8 mouse cellular contexts compared by ENCODE assay signal in the genomic region with DNA sequence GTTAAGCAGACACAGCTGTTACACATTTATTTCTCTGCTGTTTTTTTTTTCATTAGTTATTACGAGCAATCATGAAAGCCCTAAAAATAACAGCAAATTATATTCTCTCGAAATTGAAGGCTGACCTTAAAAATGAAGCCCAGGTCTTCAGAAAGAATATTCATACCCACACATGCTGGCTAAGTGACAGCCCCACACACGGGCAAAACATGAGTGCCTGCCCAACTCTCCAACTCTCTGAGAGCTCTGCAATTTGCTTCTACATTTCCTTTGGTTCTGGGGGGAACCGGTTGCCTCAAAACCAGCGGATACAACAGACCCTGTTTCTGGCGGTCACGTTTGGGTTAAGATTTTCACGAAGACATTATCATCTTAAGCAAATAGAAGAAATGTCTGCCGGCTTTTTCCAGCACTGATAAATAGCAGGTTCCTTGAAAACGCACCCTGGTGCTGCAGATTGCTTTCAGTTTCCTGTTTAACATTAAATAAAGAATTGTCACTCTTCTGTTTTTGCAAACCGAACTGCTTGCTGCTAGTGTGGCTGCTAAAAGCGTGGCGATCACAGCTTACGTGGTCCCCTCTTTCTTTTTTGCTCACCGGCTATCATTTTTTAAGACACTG.
DNase-seq lines count a peak whose midpoint lies in the region; ATAC-seq and TF ChIP-seq lines count a peak whose summit lies in the region.

No protein-coding gene starts in this region.

- no peak for DNase-seq in limb, embryonic 10.5 days (ENCODE audit: low spot score)
- peak; percentile 32 for DNase-seq in adipocyte (ENCODE audit: low spot score)
- DNase-seq in heart, postnatal 0 days (ENCODE audit: low spot score): peak; percentile 9
- DNase-seq in cerebellum, postnatal 4 days (ENCODE audit: low spot score in 2 of 2): no peak
- DNase-seq in adrenal gland, postnatal 4 days (ENCODE audit: low spot score in 2 of 2): no peak
- no peak for DNase-seq in right cerebral cortex, postnatal 36 days (ENCODE audit: low spot score in 2 of 2)

- no peak overlapping the region for H3K27ac ChIP-seq in limb, embryonic 13.5 days
- no peak overlapping the region for H3K27ac ChIP-seq in limb, embryonic 10.5 days
- H3K27ac ChIP-seq in heart, postnatal 0 days (ENCODE audit: low read depth): peak overlapping the region; percentile 62
- H3K27ac ChIP-seq in neural tube, embryonic 15.5 days (replicated peaks): 0 out of 2 replicates have a peak overlapping the region, but pooled peaks have one; percentile 14

- peak overlapping the region; percentile 25; the same call in 1 of the 2 replicates for H3K4me2 ChIP-seq in limb, embryonic 13.5 days (replicated peaks)
- H3K4me2 ChIP-seq in heart, postnatal 0 days (ENCODE audit: low read depth, low read length): peak overlapping the region; percentile 59
- H3K4me2 ChIP-seq in neural tube, embryonic 15.5 days: 0 out of 2 replicates have a peak overlapping the region, but pooled peaks have one; percentile 1

- no peaks in the 10 kb centered on the region for H3K27me3 ChIP-seq in limb, embryonic 13.5 days
- H3K27me3 ChIP-seq in limb, embryonic 10.5 days (ENCODE audit: low read depth, poor library complexity, severe bottlenecking): peaks cover 4% of the 10 kb centered on the region; the same call in 1 of the 2 replicates
- H3K27me3 ChIP-seq in heart, postnatal 0 days (ENCODE audit: control insufficient read depth, insufficient read depth, low read length): no peaks in the 10 kb centered on the region
- no peaks in the 10 kb centered on the region for H3K27me3 ChIP-seq in neural tube, embryonic 15.5 days (replicated peaks)

- 0 out of 2 replicates have a peak overlapping the region, but pooled peaks have one; percentile 1 for H3K4me3 ChIP-seq in limb, embryonic 13.5 days
- no peak overlapping the region for H3K4me3 ChIP-seq in limb, embryonic 10.5 days
- H3K4me3 ChIP-seq in heart, postnatal 0 days (ENCODE audit: low read depth, low read length): peak overlapping the region; percentile 40
- H3K4me3 ChIP-seq in neural tube, embryonic 15.5 days (replicated peaks): no peak overlapping the region

- no peak for ATAC-seq in limb, embryonic 13.5 days (ENCODE audit: low FRiP score, low read depth)
- ATAC-seq in heart, postnatal 0 days (ENCODE audit: insufficient read depth, low read depth): no peak
- ATAC-seq in neural tube, embryonic 15.5 days (ENCODE audit: low FRiP score): no peak

- no peaks in the 10 kb centered on the region for H3K9me3 ChIP-seq in limb, embryonic 13.5 days
- no peaks in the 10 kb centered on the region for H3K9me3 ChIP-seq in limb, embryonic 10.5 days (replicated peaks)
- H3K9me3 ChIP-seq in heart, postnatal 0 days (replicated peaks; ENCODE audit: control insufficient read depth, low read length): peaks cover 5% of the 10 kb centered on the region; the same call in 1 of the 2 replicates
- no peaks in the 10 kb centered on the region for H3K9me3 ChIP-seq in neural tube, embryonic 15.5 days (replicated peaks)

- H3K9ac ChIP-seq in limb, embryonic 13.5 days: no peak overlapping the region
- H3K9ac ChIP-seq in heart, postnatal 0 days (replicated peaks; ENCODE audit: low read depth, low read length): peak overlapping the region; percentile 50
- H3K9ac ChIP-seq in neural tube, embryonic 15.5 days (replicated peaks): no peak overlapping the region

- WGBS in limb, embryonic 13.5 days: 51% methylated on average over 15 of the region's 15 CpGs
- 83% methylated on average over 15 of the region's 15 CpGs for WGBS in limb, embryonic 10.5 days
- WGBS in heart, postnatal 0 days: 42% methylated on average over 15 of the region's 15 CpGs
- WGBS in neural tube, embryonic 15.5 days: 55% methylated on average over 15 of the region's 15 CpGs

- H3K36me3 ChIP-seq in limb, embryonic 13.5 days: no peaks in the 10 kb centered on the region
- peaks cover 9% of the 10 kb centered on the region; the same call in 1 of the 2 replicates for H3K36me3 ChIP-seq in limb, embryonic 10.5 days
- no peaks in the 10 kb centered on the region for H3K36me3 ChIP-seq in heart, postnatal 0 days (replicated peaks; ENCODE audit: control insufficient read depth, insufficient read depth, low read length)
- no peaks in the 10 kb centered on the region for H3K36me3 ChIP-seq in neural tube, embryonic 15.5 days

- no peak for TF ChIP-seq EP300 in heart, postnatal 0 days (IDR thresholded peaks at IDR 0.05; ENCODE audit: low read depth)

- peaks cover 22% of the 10 kb centered on the region; the same call in 1 of the 2 replicates for H3K4me1 ChIP-seq in limb, embryonic 13.5 days
- peaks cover 19% of the 10 kb centered on the region for H3K4me1 ChIP-seq in limb, embryonic 10.5 days
- no peaks in the 10 kb centered on the region for H3K4me1 ChIP-seq in heart, postnatal 0 days (ENCODE audit: control insufficient read depth, insufficient read depth)
- peaks cover 9% of the 10 kb centered on the region for H3K4me1 ChIP-seq in neural tube, embryonic 15.5 days

- no peak for TF ChIP-seq CTCF in heart, postnatal 0 days (IDR thresholded peaks at IDR 0.05; ENCODE audit: low read depth)

Comparison
In these comparisons a context has a peak if more than half of its experiments do, and no peak if none do; other contexts are left out.
1. H3K4me3 ChIP-seq: peak in limb, embryonic 13.5 days (single experiment) and heart, postnatal 0 days (single experiment); none in limb, embryonic 10.5 days (single experiment) and neural tube, embryonic 15.5 days (single experiment).
2. H3K27ac ChIP-seq: peak in heart, postnatal 0 days (single experiment) and neural tube, embryonic 15.5 days (single experiment); none in limb, embryonic 13.5 days (single experiment) and limb, embryonic 10.5 days (single experiment).
3. H3K4me2 ChIP-seq: peak in every context shown above with its lines; median percentile 59 in heart, postnatal 0 days; 25 in limb, embryonic 13.5 days; 1 in neural tube, embryonic 15.5 days.
4. DNase-seq: peak in adipocyte (single experiment) and heart, postnatal 0 days (single experiment); none in limb, embryonic 10.5 days (single experiment), cerebellum, postnatal 4 days (0 of 2), adrenal gland, postnatal 4 days (0 of 2) and right cerebral cortex, postnatal 36 days (0 of 2).